Mouse (Mus musculus) CH12.LX (cell line): Measurements from ENCODE around the gene Xntrpc.

Source experiments
- POLR2A ChIP-seq: IDR thresholded peaks from 2 replicates; pipeline ENCODE4 v1.6.1; 2011; ENCODE audit warnings: low read depth, mild to moderate bottlenecking, improper control_type of control experiment, low read length
- SMC3 ChIP-seq: IDR thresholded peaks from 2 replicates; pipeline ENCODE4 v1.6.1; 2011; ENCODE audit warnings: low read depth, low read length, improper control_type of control experiment
- ZC3H11A ChIP-seq: IDR thresholded peaks from 2 replicates; pipeline ENCODE4 v1.6.1; 2012; ENCODE audit warnings: low read depth, mild to moderate bottlenecking, inconsistent platforms, low read length, improper control_type of control experiment
- ZNF384 ChIP-seq: IDR thresholded peaks from 2 replicates; pipeline ENCODE4 v1.6.1; 2012; ENCODE audit warnings: low read depth, low read length, improper control_type of control experiment, inconsistent platforms

DNA sequence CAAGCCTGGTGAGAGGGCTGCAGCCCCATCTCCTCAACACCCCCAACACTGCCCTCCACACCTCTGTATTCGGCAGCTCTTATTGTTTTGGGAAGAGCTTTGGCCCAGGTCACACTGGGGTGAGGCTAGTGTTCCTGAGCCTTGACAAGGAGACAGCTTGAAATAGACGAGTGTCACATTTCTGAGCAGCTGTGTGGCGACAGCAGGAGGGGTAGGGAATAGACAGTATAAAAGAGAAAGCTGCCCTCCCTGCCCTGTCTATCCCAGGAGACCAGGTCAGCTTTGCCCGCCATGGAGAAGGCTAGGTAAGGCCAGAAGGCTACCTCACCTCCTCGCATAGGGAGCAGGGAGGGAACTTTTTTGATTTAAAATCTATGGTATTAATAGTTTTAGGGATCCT lies 36.0 kb downstream of the Xntrpc start, which contains the start of gene Art1:
- no peak for TF ChIP-seq ZC3H11A
- TF ChIP-seq POLR2A, result no peak
- TF ChIP-seq ZNF384, result no peak
- no peak for TF ChIP-seq SMC3
